Mouse (Mus musculus): Measurements from ENCODE around the gene Cryaa. TPM values are rescaled to one million over a fixed set of nuclear protein-coding genes. Genes with fewer than 3 reads are reported as not detected.

The Cryaa gene
- total RNA-seq (2014; fragmentation: Nextera tagmentation) (not detected in 2 replicates), total RNA-seq (2017) (not detected in 2 replicates), polyA plus RNA-seq (2012) (not detected in 2 replicates)

DNA sequence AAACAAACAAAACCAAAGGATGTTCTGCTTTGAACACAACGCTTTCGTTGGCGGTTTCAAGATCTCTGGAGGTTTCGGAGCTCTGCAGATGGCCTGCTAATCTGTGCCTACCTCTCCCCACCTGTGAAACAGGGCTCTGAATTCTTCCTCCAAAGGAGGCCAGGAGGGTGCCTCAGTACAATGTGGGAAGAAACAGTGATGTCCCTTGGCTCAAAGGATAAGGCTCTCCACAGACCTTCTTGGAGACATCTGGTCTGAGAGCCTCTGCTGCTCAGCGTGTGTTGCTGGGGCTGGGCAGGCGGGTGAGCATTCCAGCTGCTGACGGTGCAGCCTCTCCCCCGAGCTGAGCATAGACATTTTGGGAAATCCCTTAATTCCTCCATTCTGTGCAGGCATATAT, at the start of gene Cryaa:
TSS of gene Cryaa (plus strand) at position 301 of the 400 bp plus-strand sequence.
- DNase-seq (ENCODE audit: low spot score) (no peak), ATAC-seq (ENCODE audit: extremely low read depth, insufficient number of reproducible peaks, low FRiP score, poor library complexity, severe bottlenecking) (no peak)
- H3K36me3 ChIP-seq (replicated peaks), result no peaks in the 10 kb centered on the region
- TF ChIP-seq GATA2 (IDR thresholded peaks at IDR 0.05; ENCODE audit: borderline replicate concordance, low read depth, low read length) (no peak), GATA1 (IDR thresholded peaks at IDR 0.05; ENCODE audit: borderline replicate concordance, low read length) (no peak), POLR2AphosphoS5 (IDR thresholded peaks at IDR 0.05; ENCODE audit: insufficient replicate concordance, low read depth, low read length) (no peak), CTCF (IDR thresholded peaks at IDR 0.05; ENCODE audit: low read depth, low read length) (no peak), TAL1 (conservative IDR thresholded peaks at IDR 0.05; ENCODE audit: low read depth, low read length) (no peak)
- no peak within 1 kb of the TSS for H3K4me3 ChIP-seq (ENCODE audit: low read depth, low read length)
- H3K27me3 ChIP-seq (ENCODE audit: insufficient read depth, low read length), result peaks cover 31% of the 10 kb centered on the region
- peaks cover 4% of the 10 kb centered on the region; the same call in 1 of the 2 replicates for H3K4me1 ChIP-seq (ENCODE audit: insufficient read depth, low read depth, low read length)
- no peaks in the 10 kb centered on the region for H3K9me3 ChIP-seq (replicated peaks)

DNA sequence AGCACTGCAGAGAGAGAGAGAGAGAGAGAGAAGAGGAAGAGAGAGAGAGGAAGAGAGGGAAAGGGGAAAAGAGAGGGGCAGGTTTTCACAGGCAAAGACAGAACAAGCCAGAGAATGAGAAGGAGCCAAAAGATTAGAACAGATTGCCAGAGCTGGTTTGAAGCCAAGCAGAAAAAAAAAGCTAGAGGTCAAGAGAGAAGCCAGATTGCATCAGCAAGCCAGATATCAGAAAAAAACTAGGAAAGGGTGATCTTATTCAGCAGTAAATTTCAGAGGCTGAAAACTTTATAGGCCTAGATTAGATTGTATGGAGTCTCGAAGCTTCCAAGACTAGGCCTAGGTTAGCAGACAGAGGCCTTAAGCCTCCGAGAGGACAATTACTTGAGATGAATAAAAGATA, 49.6 kb upstream of the Cryaa start:
- TF ChIP-seq GATA2 (IDR thresholded peaks at IDR 0.05; ENCODE audit: borderline replicate concordance, low read depth, low read length) (no peak), TAL1 (conservative IDR thresholded peaks at IDR 0.05; ENCODE audit: low read depth, low read length) (no peak), CTCF (IDR thresholded peaks at IDR 0.05; ENCODE audit: low read depth, low read length) (no peak), POLR2AphosphoS5 (IDR thresholded peaks at IDR 0.05; ENCODE audit: insufficient replicate concordance, low read depth, low read length) (no peak), GATA1 (IDR thresholded peaks at IDR 0.05; ENCODE audit: borderline replicate concordance, low read length) (no peak)
- Histone ChIP-seq H3K4me1 (ENCODE audit: insufficient read depth, low read depth, low read length) (no peaks in the 10 kb centered on the region), H3K4me3 (ENCODE audit: low read depth, low read length) (no peak overlapping the region), H3K36me3 (replicated peaks) (no peaks in the 10 kb centered on the region), H3K9me3 (replicated peaks) (no peaks in the 10 kb centered on the region), H3K27me3 (ENCODE audit: insufficient read depth, low read length) (peaks cover 36% of the 10 kb centered on the region)
- ATAC-seq (ENCODE audit: extremely low read depth, insufficient number of reproducible peaks, low FRiP score, poor library complexity, severe bottlenecking) (no peak), DNase-seq (ENCODE audit: low spot score) (no peak)

DNA sequence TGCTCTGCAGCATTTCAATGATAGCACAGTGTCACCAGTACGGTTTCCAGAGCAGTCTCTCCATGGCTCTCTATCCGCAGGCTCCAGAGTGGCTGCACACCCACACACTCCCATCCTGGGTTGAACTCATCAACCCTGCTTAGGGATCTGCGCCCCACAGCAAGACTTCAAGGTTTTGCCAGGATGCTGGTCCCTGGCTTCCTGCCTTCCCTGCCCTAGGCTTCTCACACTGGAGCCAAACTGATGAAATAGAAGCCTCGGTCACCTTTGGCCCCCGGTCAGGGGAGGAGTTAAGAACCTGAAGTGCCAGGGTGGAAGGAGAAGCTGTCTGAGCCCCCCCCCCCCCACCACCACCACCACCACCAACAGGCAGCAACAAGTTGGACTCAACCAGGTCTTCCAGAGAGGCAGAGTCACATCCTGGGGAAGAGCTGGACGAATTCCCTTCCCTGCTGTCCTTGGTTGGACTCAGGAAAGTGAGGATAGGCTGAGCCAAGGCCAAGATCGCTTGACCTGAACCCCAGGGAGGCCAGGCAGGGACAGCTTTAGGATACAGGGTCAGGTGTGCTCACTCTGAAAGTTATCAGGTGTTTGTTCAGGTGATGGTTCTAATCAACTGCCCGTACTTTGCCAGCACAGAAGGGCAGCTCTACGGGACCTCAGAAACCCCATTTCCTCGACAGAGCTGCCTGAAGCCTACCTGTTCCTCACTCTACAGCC, 46.4 kb upstream of the Cryaa start:
- H3K9me3 ChIP-seq (replicated peaks), result no peaks in the 10 kb centered on the region
- no peak for TF ChIP-seq CTCF (IDR thresholded peaks at IDR 0.05; ENCODE audit: low read depth, low read length)
- TF ChIP-seq GATA2 (IDR thresholded peaks at IDR 0.05; ENCODE audit: borderline replicate concordance, low read depth, low read length), result no peak
- no peak for TF ChIP-seq TAL1 (conservative IDR thresholded peaks at IDR 0.05; ENCODE audit: low read depth, low read length)
- no peak for TF ChIP-seq GATA1 (IDR thresholded peaks at IDR 0.05; ENCODE audit: borderline replicate concordance, low read length)
- TF ChIP-seq POLR2AphosphoS5 (IDR thresholded peaks at IDR 0.05; ENCODE audit: insufficient replicate concordance, low read depth, low read length), result no peak
- ATAC-seq (ENCODE audit: extremely low read depth, insufficient number of reproducible peaks, low FRiP score, poor library complexity, severe bottlenecking), result no peak

DNA sequence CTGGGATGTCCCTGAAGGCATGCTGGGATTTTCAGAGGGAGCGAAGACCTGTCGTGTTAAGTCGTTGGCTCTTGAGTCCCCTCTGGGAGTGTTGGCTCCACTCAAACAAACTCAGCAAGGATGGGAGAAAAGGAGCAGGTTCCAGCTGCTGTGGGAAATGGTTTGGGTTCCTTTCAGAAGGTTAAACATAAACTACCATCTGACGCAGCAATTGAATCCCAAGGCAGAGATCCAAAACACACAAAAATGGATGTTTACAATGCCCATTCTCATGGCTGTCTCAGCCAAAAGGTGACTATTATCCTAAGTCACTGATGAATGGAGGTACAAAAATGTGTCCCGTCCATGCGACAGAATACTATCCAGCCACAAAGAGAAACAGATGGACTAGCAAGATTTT, 44.6 kb upstream of the Cryaa start:
- Histone ChIP-seq H3K36me3 (replicated peaks) (no peaks in the 10 kb centered on the region), H3K27me3 (ENCODE audit: insufficient read depth, low read length) (peaks cover 38% of the 10 kb centered on the region), H3K4me3 (ENCODE audit: low read depth, low read length) (no peak overlapping the region), H3K9me3 (replicated peaks) (no peaks in the 10 kb centered on the region), H3K4me1 (ENCODE audit: insufficient read depth, low read depth, low read length) (peaks cover 3% of the 10 kb centered on the region; the same call in 1 of the 2 replicates)
- DNase-seq (ENCODE audit: low spot score), result no peak
- TF ChIP-seq TAL1 (conservative IDR thresholded peaks at IDR 0.05; ENCODE audit: low read depth, low read length), result no peak
- no peak for TF ChIP-seq GATA2 (IDR thresholded peaks at IDR 0.05; ENCODE audit: borderline replicate concordance, low read depth, low read length)
- TF ChIP-seq POLR2AphosphoS5 (IDR thresholded peaks at IDR 0.05; ENCODE audit: insufficient replicate concordance, low read depth, low read length), result no peak
- TF ChIP-seq GATA1 (IDR thresholded peaks at IDR 0.05; ENCODE audit: borderline replicate concordance, low read length), result no peak
- no peak for ATAC-seq (ENCODE audit: extremely low read depth, insufficient number of reproducible peaks, low FRiP score, poor library complexity, severe bottlenecking)

More for the DNA sequence above, 46.4 kb upstream of the Cryaa start:
- H3K27me3 ChIP-seq (ENCODE audit: insufficient read depth, low read length), result peaks cover 25% of the 10 kb centered on the region
- H3K4me3 ChIP-seq (ENCODE audit: low read depth, low read length), result no peak overlapping the region
- no peaks in the 10 kb centered on the region for H3K4me1 ChIP-seq (ENCODE audit: insufficient read depth, low read depth, low read length)
- no peaks in the 10 kb centered on the region for H3K36me3 ChIP-seq (replicated peaks)
- no peak for DNase-seq (ENCODE audit: low spot score)

DNA sequence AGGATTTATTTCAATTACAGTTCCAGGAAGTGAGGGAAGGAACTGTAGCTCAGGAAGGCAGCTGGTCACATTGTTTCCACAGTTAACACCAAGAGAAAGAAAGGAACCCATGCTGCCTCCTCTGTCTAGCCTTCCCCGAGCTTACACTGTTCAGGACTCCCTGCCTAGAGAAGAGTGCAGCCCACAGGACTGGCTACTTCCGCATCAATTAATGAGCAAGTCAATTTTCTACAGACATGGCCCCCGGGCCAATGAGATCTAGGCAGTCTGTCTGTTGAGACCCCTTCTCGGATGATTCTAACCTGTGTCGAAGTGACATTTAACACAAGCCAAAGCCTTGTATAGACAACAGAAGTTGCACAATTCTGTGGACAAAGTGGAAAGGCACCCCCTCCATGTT, 42.7 kb upstream of the Cryaa start:
- no peak for TF ChIP-seq CTCF (IDR thresholded peaks at IDR 0.05; ENCODE audit: low read depth, low read length)
- no peak for TF ChIP-seq GATA2 (IDR thresholded peaks at IDR 0.05; ENCODE audit: borderline replicate concordance, low read depth, low read length)
- no peak for TF ChIP-seq TAL1 (conservative IDR thresholded peaks at IDR 0.05; ENCODE audit: low read depth, low read length)
- no peak for TF ChIP-seq POLR2AphosphoS5 (IDR thresholded peaks at IDR 0.05; ENCODE audit: insufficient replicate concordance, low read depth, low read length)
- no peak for TF ChIP-seq GATA1 (IDR thresholded peaks at IDR 0.05; ENCODE audit: borderline replicate concordance, low read length)

DNA sequence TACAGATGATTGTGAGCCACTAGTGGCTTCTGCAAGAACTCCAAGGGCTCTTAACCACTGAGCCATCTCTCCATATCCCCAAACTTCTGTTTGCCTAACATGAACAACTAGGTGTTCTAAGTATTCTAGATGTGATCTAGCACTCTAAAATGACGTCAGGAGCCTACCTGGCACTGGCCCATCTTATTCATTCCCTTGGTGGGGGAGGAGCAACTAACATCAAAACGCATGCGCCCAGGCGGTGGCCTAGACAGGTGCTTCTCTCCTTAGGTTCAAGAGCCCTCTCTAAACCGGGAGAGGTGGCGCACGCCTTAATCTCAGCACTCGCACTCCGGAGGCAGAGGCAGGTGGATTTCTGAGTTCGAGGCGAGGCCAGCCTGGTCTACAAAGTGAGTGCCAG, 41.8 kb upstream of the Cryaa start:
- Histone ChIP-seq H3K27me3 (ENCODE audit: insufficient read depth, low read length) (peaks cover 42% of the 10 kb centered on the region), H3K36me3 (replicated peaks) (no peaks in the 10 kb centered on the region), H3K4me1 (ENCODE audit: insufficient read depth, low read depth, low read length) (peaks cover 3% of the 10 kb centered on the region; the same call in 1 of the 2 replicates), H3K4me3 (ENCODE audit: low read depth, low read length) (no peak overlapping the region), H3K9me3 (replicated peaks) (no peaks in the 10 kb centered on the region)
- TF ChIP-seq GATA1 (IDR thresholded peaks at IDR 0.05; ENCODE audit: borderline replicate concordance, low read length), result no peak
- no peak for TF ChIP-seq GATA2 (IDR thresholded peaks at IDR 0.05; ENCODE audit: borderline replicate concordance, low read depth, low read length)
- no peak for DNase-seq (ENCODE audit: low spot score)
- ATAC-seq (ENCODE audit: extremely low read depth, insufficient number of reproducible peaks, low FRiP score, poor library complexity, severe bottlenecking), result no peak

More for the DNA sequence above, 42.7 kb upstream of the Cryaa start:
- Histone ChIP-seq H3K9me3 (replicated peaks) (no peaks in the 10 kb centered on the region), H3K4me1 (ENCODE audit: insufficient read depth, low read depth, low read length) (peaks cover 3% of the 10 kb centered on the region; the same call in 1 of the 2 replicates), H3K36me3 (replicated peaks) (no peaks in the 10 kb centered on the region), H3K4me3 (ENCODE audit: low read depth, low read length) (no peak overlapping the region), H3K27me3 (ENCODE audit: insufficient read depth, low read length) (peaks cover 42% of the 10 kb centered on the region)
- DNase-seq (ENCODE audit: low spot score) (no peak), ATAC-seq (ENCODE audit: extremely low read depth, insufficient number of reproducible peaks, low FRiP score, poor library complexity, severe bottlenecking) (no peak)

Measured in G1E (cell line).